Mouse (Mus musculus): ENCODE data around the gene Cbx4.
"Not testable (repeated sequence)": the region's sequence is repeated elsewhere in the genome, so short reads cannot be mapped to it uniquely, and the experiment has no call there.

The Cbx4 gene

GRCm38 (mm10) chr11:119109415-119110071 is 23.5 kb upstream of the Cbx4 start:
- DNase-seq (ENCODE audit: low spot score) = no peak

- no peak for DNase-seq (ENCODE audit: low spot score)
Observed at GRCm38 (mm10) chr11:119108573-119109263, 22.7 kb upstream of the Cbx4 start.

- no peak for DNase-seq (ENCODE audit: low spot score)
Observed at GRCm38 (mm10) chr11:119106289-119106688, 20.3 kb upstream of the Cbx4 start.

GRCm38 (mm10) chr11:119105748-119106147 is 19.7 kb upstream of the Cbx4 start:
- DNase-seq (ENCODE audit: low spot score) = peak; percentile 16

- DNase-seq (ENCODE audit: low spot score) = no peak
Observed at GRCm38 (mm10) chr11:119105071-119105609, 19.1 kb upstream of the Cbx4 start.

GRCm38 (mm10) chr11:119103991-119104390 is 18.0 kb upstream of the Cbx4 start:
- no peak for DNase-seq (ENCODE audit: low spot score)

- not testable (repeated sequence) for DNase-seq (ENCODE audit: low spot score)
Observed at GRCm38 (mm10) chr11:119100355-119100754, 14.3 kb upstream of the Cbx4 start.

GRCm38 (mm10) chr11:119098202-119098601 is 12.2 kb upstream of the Cbx4 start:
- DNase-seq (ENCODE audit: low spot score) = no peak

GRCm38 (mm10) chr11:119095441-119095840 is 9.4 kb upstream of the Cbx4 start:
- DNase-seq (ENCODE audit: low spot score) = no peak

- no peak for DNase-seq (ENCODE audit: low spot score)
Observed at GRCm38 (mm10) chr11:119093322-119093721, 7.3 kb upstream of the Cbx4 start.

GRCm38 (mm10) chr11:119092286-119092685 is 6.3 kb upstream of the Cbx4 start:
- no peak for DNase-seq (ENCODE audit: low spot score)

GRCm38 (mm10) chr11:119091598-119091991 is 5.6 kb upstream of the Cbx4 start:
- DNase-seq (ENCODE audit: low spot score) = peak; percentile 82

GRCm38 (mm10) chr11:119090961-119091597 is 5.1 kb upstream of the Cbx4 start:
- peak; percentile 75 for DNase-seq (ENCODE audit: low spot score)

- DNase-seq (ENCODE audit: low spot score) = peak; percentile 59
Observed at GRCm38 (mm10) chr11:119090076-119090960, 4.3 kb upstream of the Cbx4 start.

GRCm38 (mm10) chr11:119089235-119090075 is 3.4 kb upstream of the Cbx4 start:
- peak; percentile 52 for DNase-seq (ENCODE audit: low spot score)

GRCm38 (mm10) chr11:119088391-119089234 is 2.6 kb upstream of the Cbx4 start:
- DNase-seq (ENCODE audit: low spot score) = peak; percentile 66

GRCm38 (mm10) chr11:119087301-119088082 is 1.5 kb upstream of the Cbx4 start:
- peak; percentile 56 for DNase-seq (ENCODE audit: low spot score)

- peak; percentile 80 for DNase-seq (ENCODE audit: low spot score)
Observed at GRCm38 (mm10) chr11:119085279-119086062, 550 bp downstream of the Cbx4 start.
